Mouse (Mus musculus) liver, adult (tissue): ENCODE results near the gene Sox15.

ENCODE experiments used
- GATA4 ChIP-seq: IDR thresholded peaks from 2 replicates; pipeline ENCODE4 v1.6.1; 2014; ENCODE audit warnings: mild to moderate bottlenecking, low read length; ENCODE audit not compliant: insufficient replicate concordance

Gene Sox15

DNA sequence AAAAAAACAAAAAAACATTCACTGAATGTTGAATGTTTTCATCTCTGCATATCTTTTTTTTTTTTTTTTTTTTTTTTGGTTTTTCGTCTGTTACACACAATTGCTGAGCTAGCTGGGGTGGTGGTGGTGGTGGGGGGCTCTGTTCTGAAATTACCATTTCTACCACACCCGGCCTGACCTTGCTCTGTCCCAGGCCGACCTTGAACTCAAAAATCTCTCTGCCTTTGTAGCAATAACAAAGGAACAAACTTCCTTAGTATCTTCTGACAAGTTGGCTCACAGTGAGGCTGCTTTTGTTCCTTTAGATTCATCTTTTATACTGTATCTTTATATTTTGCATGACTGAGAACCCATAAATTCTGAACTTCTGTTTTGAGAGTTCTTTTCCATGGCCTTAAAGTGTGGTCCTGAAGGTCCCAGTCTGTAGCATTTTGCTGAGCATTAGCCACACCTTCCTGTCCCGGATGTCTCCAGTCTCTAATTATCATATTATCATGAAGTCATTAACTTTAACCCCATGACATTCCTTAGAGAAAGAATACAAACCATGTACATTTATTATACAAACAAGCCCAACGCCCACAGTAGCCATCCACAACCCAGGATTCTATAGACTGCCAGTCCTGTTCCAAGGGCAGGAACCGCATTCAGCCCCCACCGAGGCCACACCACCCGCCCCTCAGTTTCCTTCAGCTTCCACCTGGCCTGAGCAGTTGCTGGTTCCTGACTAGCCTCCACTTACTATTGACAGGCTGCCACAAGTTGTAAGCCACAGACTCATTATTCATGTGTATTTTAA is 48.9 kb downstream of the Sox15 start:
- TF ChIP-seq GATA4 = no peak

DNA sequence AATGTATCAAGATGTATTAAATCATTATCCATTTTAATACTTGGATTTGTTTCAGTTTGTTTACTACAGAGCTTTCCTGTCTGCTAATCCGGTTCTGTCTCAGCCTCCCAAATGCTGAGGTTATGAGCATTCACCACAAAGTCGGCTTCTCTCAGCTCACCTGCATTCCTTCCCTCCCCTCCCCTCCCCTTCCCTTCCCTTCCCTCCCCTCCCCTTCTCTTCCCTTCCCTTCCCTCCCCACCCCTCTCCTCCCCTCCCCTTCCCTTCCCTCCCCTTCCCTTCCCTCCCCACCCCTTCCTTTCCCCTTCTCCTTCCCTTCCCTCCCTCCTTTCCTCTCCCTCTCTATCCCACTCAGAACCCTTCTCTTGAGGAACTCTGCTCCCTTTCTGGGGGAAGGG is 49.5 kb downstream of the Sox15 start:
- no peak for TF ChIP-seq GATA4
